In genomic region chr11:69059975-69060411, GRCm38 (mm10) we compare ENCODE assay signal across 8 mouse cellular contexts. TPM values are rescaled to one million over a fixed set of nuclear protein-coding genes. Genes with fewer than 3 reads are reported as not detected.
A peak's percentile ranks its signal among the peaks of the same experiment; 100 is the strongest.
DNase-seq lines count a peak whose midpoint lies in the region; ATAC-seq and TF ChIP-seq lines count a peak whose summit lies in the region.

No protein-coding gene starts in this region.

- peak overlapping the region; percentile 98 for H3K27ac ChIP-seq in left cerebral cortex, adult 2 months
- H3K27ac ChIP-seq in embryonic facial prominence, embryonic 11.5 days (replicated peaks; ENCODE audit: low read depth, low read length): peak overlapping the region; percentile 31
- H3K27ac ChIP-seq in midbrain, embryonic 11.5 days (ENCODE audit: low read depth, low read length): peak overlapping the region; percentile 71

- H3K4me3 ChIP-seq in left cerebral cortex, adult 2 months: peak overlapping the region; percentile 71
- peak overlapping the region; percentile 76 for H3K4me3 ChIP-seq in embryonic facial prominence, embryonic 11.5 days (ENCODE audit: low read depth, low read length)
- peak overlapping the region; percentile 63 for H3K4me3 ChIP-seq in midbrain, embryonic 11.5 days (ENCODE audit: low read depth, low read length)

- H3K36me3 ChIP-seq in embryonic facial prominence, embryonic 11.5 days (replicated peaks; ENCODE audit: control insufficient read depth, insufficient read depth, low read depth, low read length): no peaks in the 10 kb centered on the region
- no peaks in the 10 kb centered on the region for H3K36me3 ChIP-seq in midbrain, embryonic 11.5 days (ENCODE audit: control insufficient read depth, insufficient read depth, low read length)

- no peaks in the 10 kb centered on the region for H3K27me3 ChIP-seq in embryonic facial prominence, embryonic 11.5 days (ENCODE audit: control insufficient read depth, insufficient read depth, low read length)
- no peaks in the 10 kb centered on the region for H3K27me3 ChIP-seq in midbrain, embryonic 11.5 days (ENCODE audit: control insufficient read depth, insufficient read depth, low read length)

- under 1% methylated on average over 43 of the region's 49 CpGs for WGBS in embryonic facial prominence, embryonic 11.5 days
- 0% methylated on average over 48 of the region's 49 CpGs for WGBS in midbrain, embryonic 11.5 days

- intact Hi-C loops in left cerebral cortex, adult 2 months (cut with DNase I): loop anchor here (5.0 kb wide), 1 partner anchor 177 kb away; the partner anchor contains the start of gene Gucy2e
- intact Hi-C loops in left cerebral cortex, postnatal 25 days (cut with DNase I): loop anchor here (5.0 kb wide), 1 partner anchor 177 kb away; the partner anchor contains the start of gene Gucy2e

- H3K4me2 ChIP-seq in embryonic facial prominence, embryonic 11.5 days (ENCODE audit: low read depth, low read length): peak overlapping the region; percentile 89
- peak overlapping the region; percentile 94 for H3K4me2 ChIP-seq in midbrain, embryonic 11.5 days

- DNase-seq in CD4-positive, CD25-positive, alpha-beta regulatory T cell, adult 2 months (ENCODE audit: low read depth, low spot score): peak; percentile 69
- DNase-seq in left cerebral cortex, adult 2 months (ENCODE audit: extremely low spot score in 1 of 2, low spot score in 2 of 2): peak in 1 of 2 experiments; percentile 59
- DNase-seq in left cerebral cortex, postnatal 25 days (ENCODE audit: low spot score in 2 of 2): no peak
- DNase-seq in embryonic facial prominence, embryonic 11.5 days (ENCODE audit: low spot score): peak; percentile 56
- no peak for DNase-seq in midbrain, embryonic 11.5 days (ENCODE audit: low spot score, missing footprints)
- no peak for DNase-seq in Muller cell, postnatal 12 days (ENCODE audit: inconsistent ontology term)

- ATAC-seq in CD4-positive, CD25-positive, alpha-beta regulatory T cell, adult 4 months: no peak
- no peak; the same call in 1 of the 2 replicates for ATAC-seq in embryonic facial prominence, embryonic 11.5 days (replicated peaks; ENCODE audit: insufficient number of reproducible peaks, low FRiP score, low TSS enrichment, low read depth)
- ATAC-seq in inflammation-experienced regulatory T-cells, adult 6 months: peak; percentile 12
- peak; percentile 9; the same call in 1 of the 2 replicates for ATAC-seq in midbrain, embryonic 11.5 days (ENCODE audit: low FRiP score)

- no peak for TF ChIP-seq CTCF in left cerebral cortex, adult 2 months (IDR thresholded peaks at IDR 0.05)

- H3K9me3 ChIP-seq in embryonic facial prominence, embryonic 11.5 days (replicated peaks; ENCODE audit: control insufficient read depth, low read length): no peaks in the 10 kb centered on the region
- H3K9me3 ChIP-seq in midbrain, embryonic 11.5 days (ENCODE audit: control insufficient read depth, low read length): no peaks in the 10 kb centered on the region

- H3K9ac ChIP-seq in embryonic facial prominence, embryonic 11.5 days (replicated peaks; ENCODE audit: low read length): peak overlapping the region; percentile 78
- peak overlapping the region; percentile 77 for H3K9ac ChIP-seq in midbrain, embryonic 11.5 days (ENCODE audit: low read length)

- no peaks in the 10 kb centered on the region for H3K4me1 ChIP-seq in embryonic facial prominence, embryonic 11.5 days (ENCODE audit: control insufficient read depth, insufficient read depth, low read length)
- peaks cover 16% of the 10 kb centered on the region for H3K4me1 ChIP-seq in midbrain, embryonic 11.5 days (ENCODE audit: control insufficient read depth, insufficient read depth, low read length)

RNA-seq across cellular contexts. Expression of gene Borcs6, which starts 0.5 kb away (rescaled TPM):
- 1 to 10 TPM; 1.0 to 1.4 TPM for polyA plus RNA-seq in CD4-positive, CD25-positive, alpha-beta regulatory T cell, adult 4 months (2017; shearing (Covaris generic))
- total RNA-seq in left cerebral cortex, adult 2 months (2021): 10 to 100 TPM; 31.1 to 33.8 TPM
- 10 to 100 TPM; 29.1 to 29.5 TPM for total RNA-seq in left cerebral cortex, postnatal 25 days (2021)
- polyA plus RNA-seq in embryonic facial prominence, embryonic 11.5 days (2014; fragmentation: Nextera tagmentation; extraction: Ambion mirVana): 6.4 and 7.7 TPM in 2 replicates
- polyA plus RNA-seq in inflammation-experienced regulatory T-cells, adult 6 months (2017; shearing (Covaris generic)): 1 to 10 TPM; 1.1 to 2.2 (median 1.3) TPM
- 8.8 and 9.8 TPM in 2 replicates for polyA plus RNA-seq in midbrain, embryonic 11.5 days (2014; fragmentation: Nextera tagmentation; extraction: Ambion mirVana)

RNA-seq across cellular contexts. Expression of gene Tmem107, which starts 10.6 kb away (rescaled TPM):
- polyA plus RNA-seq in CD4-positive, CD25-positive, alpha-beta regulatory T cell, adult 4 months (2017; shearing (Covaris generic)): 1 to 10 TPM; 2.4 to 4.2 TPM
- 10 to 100 TPM; 23.3 to 28.0 TPM for total RNA-seq in left cerebral cortex, adult 2 months (2021)
- 10 to 100 TPM; 16.9 to 18.2 TPM for total RNA-seq in left cerebral cortex, postnatal 25 days (2021)
- 40.4 and 43.1 TPM in 2 replicates for polyA plus RNA-seq in embryonic facial prominence, embryonic 11.5 days (2014; fragmentation: Nextera tagmentation; extraction: Ambion mirVana)
- polyA plus RNA-seq in inflammation-experienced regulatory T-cells, adult 6 months (2017; shearing (Covaris generic)): 1 to 10 TPM; 2.8 to 9.1 (median 4.0) TPM
- polyA plus RNA-seq in midbrain, embryonic 11.5 days (2014; fragmentation: Nextera tagmentation; extraction: Ambion mirVana): 53.5 and 57.7 TPM in 2 replicates

RNA-seq across cellular contexts. Expression of gene Aurkb, which starts 14.5 kb away (rescaled TPM):
- polyA plus RNA-seq in CD4-positive, CD25-positive, alpha-beta regulatory T cell, adult 4 months (2017; shearing (Covaris generic)): 10 to 100 TPM in 1 of 2 experiments, 1 to 10 TPM in 1; 9.0 to 17.8 TPM
- under 1 TPM; 0.25 to 0.30 TPM for total RNA-seq in left cerebral cortex, adult 2 months (2021)
- under 1 TPM; 0.73 to 0.99 TPM for total RNA-seq in left cerebral cortex, postnatal 25 days (2021)
- polyA plus RNA-seq in embryonic facial prominence, embryonic 11.5 days (2014; fragmentation: Nextera tagmentation; extraction: Ambion mirVana): 162 and 175 TPM in 2 replicates
- polyA plus RNA-seq in inflammation-experienced regulatory T-cells, adult 6 months (2017; shearing (Covaris generic)): 10 to 100 TPM in 2 of 3 experiments, 1 to 10 TPM in 1; 5.8 to 74.0 (median 12.9) TPM
- polyA plus RNA-seq in midbrain, embryonic 11.5 days (2014; fragmentation: Nextera tagmentation; extraction: Ambion mirVana): 169 and 171 TPM in 2 replicates

RNA-seq across cellular contexts. Expression of gene Vamp2, which starts 28.3 kb away (rescaled TPM):
- polyA plus RNA-seq in CD4-positive, CD25-positive, alpha-beta regulatory T cell, adult 4 months (2017; shearing (Covaris generic)): 10 to 100 TPM; 26.0 to 35.9 TPM
- 1,000 to 10,000 TPM; 1,115 to 1,119 TPM for total RNA-seq in left cerebral cortex, adult 2 months (2021)
- 1,000 to 10,000 TPM; 1,099 to 1,151 TPM for total RNA-seq in left cerebral cortex, postnatal 25 days (2021)
- 48.8 and 61.9 TPM in 2 replicates for polyA plus RNA-seq in embryonic facial prominence, embryonic 11.5 days (2014; fragmentation: Nextera tagmentation; extraction: Ambion mirVana)
- polyA plus RNA-seq in inflammation-experienced regulatory T-cells, adult 6 months (2017; shearing (Covaris generic)): 10 to 100 TPM; 26.9 to 31.5 (median 27.3) TPM
- 72.4 and 73.5 TPM in 2 replicates for polyA plus RNA-seq in midbrain, embryonic 11.5 days (2014; fragmentation: Nextera tagmentation; extraction: Ambion mirVana)

RNA-seq across cellular contexts. Expression of gene Per1, which starts 35.0 kb away (rescaled TPM):
- 1 to 10 TPM; 4.5 to 6.6 TPM for polyA plus RNA-seq in CD4-positive, CD25-positive, alpha-beta regulatory T cell, adult 4 months (2017; shearing (Covaris generic))
- total RNA-seq in left cerebral cortex, adult 2 months (2021): 100 to 1,000 TPM; 114 to 185 TPM
- 100 to 1,000 TPM in 1 of 2 experiments, 10 to 100 TPM in 1; 98.9 to 108 TPM for total RNA-seq in left cerebral cortex, postnatal 25 days (2021)
- 5.5 and 6.5 TPM in 2 replicates for polyA plus RNA-seq in embryonic facial prominence, embryonic 11.5 days (2014; fragmentation: Nextera tagmentation; extraction: Ambion mirVana)
- polyA plus RNA-seq in inflammation-experienced regulatory T-cells, adult 6 months (2017; shearing (Covaris generic)): 1 to 10 TPM; 5.2 to 6.2 (median 6.1) TPM
- 6.0 and 7.3 TPM in 2 replicates for polyA plus RNA-seq in midbrain, embryonic 11.5 days (2014; fragmentation: Nextera tagmentation; extraction: Ambion mirVana)

Comparison
In these comparisons a context has a peak if more than half of its experiments do, and no peak if none do; other contexts are left out.
1. DNase-seq: peak in CD4-positive, CD25-positive, alpha-beta regulatory T cell, adult 2 months (single experiment) and embryonic facial prominence, embryonic 11.5 days (single experiment); none in left cerebral cortex, postnatal 25 days (0 of 2), midbrain, embryonic 11.5 days (single experiment) and Muller cell, postnatal 12 days (single experiment).
2. ATAC-seq: peak in inflammation-experienced regulatory T-cells, adult 6 months (single experiment) and midbrain, embryonic 11.5 days (single experiment); none in CD4-positive, CD25-positive, alpha-beta regulatory T cell, adult 4 months (single experiment) and embryonic facial prominence, embryonic 11.5 days (single experiment).
3. H3K27ac ChIP-seq: peak in every context shown above with its lines; median percentile 98 in left cerebral cortex, adult 2 months; 71 in midbrain, embryonic 11.5 days; 31 in embryonic facial prominence, embryonic 11.5 days.
4. Peak in every context shown above with its lines, with median percentiles within 50 percentile points of each other: H3K4me3 ChIP-seq.